Mouse (Mus musculus) MEL (cell line): ENCODE data around the gene Serinc5.

Experiments
- CTCF ChIP-seq, 3 experiments: IDR thresholded peaks in 2 of 3; conservative IDR thresholded peaks in 1 of 3; 2 replicates each; pipeline ENCODE4 v1.5.1; 2011 to 2012; ENCODE audit warnings: low read length in 3 of 3, low read depth in 2 of 3, mild to moderate bottlenecking in 2 of 3, improper control_type of control experiment in 1 of 3, inconsistent platforms in 1 of 3, mixed read lengths in 1 of 3, moderate library complexity in 1 of 3; ENCODE audit not compliant: control insufficient read depth in 1 of 3, insufficient read depth in 1 of 3, poor library complexity in 1 of 3, severe bottlenecking in 1 of 3
- EP300 ChIP-seq, 2 experiments: IDR thresholded peaks; 2 replicates each; pipeline ENCODE4 v1.6.1; 2011; ENCODE audit warnings: improper control_type of control experiment in 2 of 2, low read length in 2 of 2, low read depth in 1 of 2, mild to moderate bottlenecking in 1 of 2
- MAX ChIP-seq: IDR thresholded peaks from 2 replicates; pipeline ENCODE4 v1.6.1; 2011; ENCODE audit warnings: low read length, improper control_type of control experiment
- NELFE ChIP-seq: IDR thresholded peaks from 2 replicates; pipeline ENCODE4 v1.6.1; 2011; ENCODE audit warnings: low read depth, low read length, improper control_type of control experiment
- POLR2A ChIP-seq, 2 experiments: IDR thresholded peaks; 2 replicates each; pipeline ENCODE4 v1.6.1; 2011 to 2012; ENCODE audit warnings: low read length in 2 of 2, mild to moderate bottlenecking in 2 of 2, control low read depth in 1 of 2, improper control_type of control experiment in 1 of 2, low read depth in 1 of 2, moderate library complexity in 1 of 2; ENCODE audit not compliant: control insufficient read depth in 1 of 2, insufficient read depth in 1 of 2, poor library complexity in 1 of 2
- POLR2AphosphoS2 ChIP-seq: IDR thresholded peaks from 2 replicates; pipeline ENCODE4 v1.6.1; 2011; ENCODE audit warnings: low read length, improper control_type of control experiment
- SIN3A ChIP-seq: IDR thresholded peaks from 2 replicates; pipeline ENCODE4 v1.6.1; 2012; ENCODE audit warnings: low read length, improper control_type of control experiment, inconsistent platforms
- USF1 ChIP-seq: IDR thresholded peaks from 2 replicates; pipeline ENCODE4 v1.6.1; 2014; ENCODE audit warnings: low read depth, mild to moderate bottlenecking, inconsistent platforms, low read length, improper control_type of control experiment, moderate library complexity

- TF ChIP-seq CTCF (IDR thresholded peaks at IDR 0.05 in 2 of 3, conservative IDR thresholded peaks at IDR 0.05 in 1 of 3; ENCODE audit: control insufficient read depth in 1 of 3, insufficient read depth in 1 of 3, low read depth in 2 of 3, low read length in 3 of 3, poor library complexity in 1 of 3, severe bottlenecking in 1 of 3) = no peak
- TF ChIP-seq NELFE = no peak
- TF ChIP-seq EP300 (IDR thresholded peaks at IDR 0.05; ENCODE audit: low read depth in 1 of 2, low read length in 2 of 2) = no peak
- TF ChIP-seq MAX = no peak
- TF ChIP-seq POLR2A (IDR thresholded peaks at IDR 0.05; ENCODE audit: control insufficient read depth in 1 of 2, insufficient read depth in 1 of 2, low read depth in 1 of 2, low read length in 2 of 2, poor library complexity in 1 of 2) = no peak
- TF ChIP-seq SIN3A = no peak
- TF ChIP-seq POLR2AphosphoS2 = no peak
- no peak for TF ChIP-seq USF1
Measured at GRCm38 (mm10) chr13:92699395-92699794, 88.5 kb downstream of the Serinc5 start.
